Mouse (Mus musculus) embryonic fibroblast, embryonic 13.5 days (primary cell): ENCODE results near the gene 1110002E22Rik.

ENCODE experiments used
- CTCF ChIP-seq: IDR thresholded peaks from 2 replicates; pipeline ENCODE4 v1.5.1; 2011; ENCODE audit warnings: mild to moderate bottlenecking, control low read depth, low read length, moderate library complexity, borderline replicate concordance; ENCODE audit not compliant: insufficient read depth
- POLR2A ChIP-seq: IDR thresholded peaks from 2 replicates; pipeline ENCODE4 v1.6.1; 2011; ENCODE audit warnings: low read depth, mild to moderate bottlenecking, control low read depth, low read length, moderate library complexity

- no peak for TF ChIP-seq POLR2A
- TF ChIP-seq CTCF = no peak
Measured at GRCm38 (mm10) chr3:138071004-138071403, 6.2 kb downstream of the 1110002E22Rik start.
